In genomic region chr6:97488821-97489220, GRCm38 (mm10) we compare ENCODE assay signal across 8 mouse cellular contexts.
A peak's percentile ranks its signal among the peaks of the same experiment; 100 is the strongest.
DNase-seq lines count a peak whose midpoint lies in the region; ATAC-seq and TF ChIP-seq lines count a peak whose summit lies in the region.

No protein-coding gene starts in this region.

- H3K9ac ChIP-seq in embryonic facial prominence, embryonic 11.5 days (replicated peaks; ENCODE audit: low read length), result no peak overlapping the region
- H3K9ac ChIP-seq in midbrain, embryonic 15.5 days, result no peak overlapping the region
- H3K9ac ChIP-seq in liver, postnatal 0 days (replicated peaks), result no peak overlapping the region

- intact Hi-C loops in heart, postnatal 25 days (cut with DNase I), result loop anchor here (5.0 kb wide), 1 partner anchor 67 kb away; no protein-coding TSS in a partner anchor

- no peak for TF ChIP-seq EP300 in liver, postnatal 0 days (IDR thresholded peaks at IDR 0.05; ENCODE audit: low read depth)

- H3K9me3 ChIP-seq in embryonic facial prominence, embryonic 11.5 days (replicated peaks; ENCODE audit: control insufficient read depth, low read length), result no peaks in the 10 kb centered on the region
- no peaks in the 10 kb centered on the region for H3K9me3 ChIP-seq in midbrain, embryonic 15.5 days
- no peaks in the 10 kb centered on the region for H3K9me3 ChIP-seq in liver, postnatal 0 days (ENCODE audit: low read length)

- no peaks in the 10 kb centered on the region for H3K36me3 ChIP-seq in embryonic facial prominence, embryonic 11.5 days (replicated peaks; ENCODE audit: control insufficient read depth, insufficient read depth, low read depth, low read length)
- no peaks in the 10 kb centered on the region for H3K36me3 ChIP-seq in midbrain, embryonic 15.5 days (replicated peaks)
- H3K36me3 ChIP-seq in liver, postnatal 0 days (replicated peaks; ENCODE audit: insufficient read depth, low read length), result no peaks in the 10 kb centered on the region

- peak overlapping the region; percentile 21; the same call in 1 of the 2 replicates for H3K4me2 ChIP-seq in embryonic facial prominence, embryonic 11.5 days (ENCODE audit: low read depth, low read length)
- H3K4me2 ChIP-seq in midbrain, embryonic 15.5 days, result peak overlapping the region; percentile 95
- H3K4me2 ChIP-seq in liver, postnatal 0 days (ENCODE audit: low read depth, low read length), result no peak overlapping the region

- no peak for ATAC-seq in embryonic facial prominence, embryonic 11.5 days (replicated peaks; ENCODE audit: insufficient number of reproducible peaks, low FRiP score, low TSS enrichment, low read depth)
- ATAC-seq in midbrain, embryonic 15.5 days (replicated peaks), result no peak
- ATAC-seq in erythroid progenitor cell, adult 5-6 weeks (replicated peaks; ENCODE audit: low FRiP score, poor library complexity, severe bottlenecking), result no peak
- ATAC-seq in liver, postnatal 0 days, result no peak

- TF ChIP-seq CTCF in liver, postnatal 0 days (IDR thresholded peaks at IDR 0.05; ENCODE audit: low read depth), result no peak

- no peaks in the 10 kb centered on the region; the same call in 1 of the 2 replicates for H3K27me3 ChIP-seq in embryonic facial prominence, embryonic 11.5 days (ENCODE audit: control insufficient read depth, insufficient read depth, low read length)
- H3K27me3 ChIP-seq in midbrain, embryonic 15.5 days (replicated peaks), result 0 out of 2 replicates have a peak, but pooled peaks cover 3% of the 10 kb centered on the region
- H3K27me3 ChIP-seq in liver, postnatal 0 days (ENCODE audit: insufficient read depth, low read length), result peaks cover 23% of the 10 kb centered on the region

- WGBS in embryonic facial prominence, embryonic 11.5 days, result 25% methylated on average over 7 of the region's 7 CpGs
- WGBS in midbrain, embryonic 15.5 days, result 26% methylated on average over 7 of the region's 7 CpGs
- 32% methylated on average over 7 of the region's 7 CpGs for WGBS in liver, postnatal 0 days (ENCODE audit: insufficient replicate concordance)

- peaks cover 3% of the 10 kb centered on the region for H3K4me1 ChIP-seq in embryonic facial prominence, embryonic 11.5 days (ENCODE audit: control insufficient read depth, insufficient read depth, low read length)
- peaks cover 25% of the 10 kb centered on the region for H3K4me1 ChIP-seq in midbrain, embryonic 15.5 days
- peaks cover 9% of the 10 kb centered on the region; the same call in 1 of the 2 replicates for H3K4me1 ChIP-seq in liver, postnatal 0 days (ENCODE audit: insufficient read depth)

- H3K4me3 ChIP-seq in embryonic facial prominence, embryonic 11.5 days (ENCODE audit: low read depth, low read length), result no peak overlapping the region
- H3K4me3 ChIP-seq in midbrain, embryonic 15.5 days, result 0 out of 2 replicates have a peak overlapping the region, but pooled peaks have one; percentile 47
- no peak overlapping the region for H3K4me3 ChIP-seq in liver, postnatal 0 days (ENCODE audit: low read depth, low read length)

- H3K27ac ChIP-seq in embryonic facial prominence, embryonic 11.5 days (replicated peaks; ENCODE audit: low read depth, low read length), result no peak overlapping the region
- no peak overlapping the region for H3K27ac ChIP-seq in midbrain, embryonic 15.5 days
- no peak overlapping the region for H3K27ac ChIP-seq in liver, postnatal 0 days (ENCODE audit: low read depth)

- DNase-seq in layer of hippocampus, adult 11-12 months (ENCODE audit: low spot score), result peak; percentile 33
- DNase-seq in layer of hippocampus, adult 9-10 months (ENCODE audit: low spot score), result no peak
- peak; percentile 47 for DNase-seq in embryonic facial prominence, embryonic 11.5 days (ENCODE audit: low spot score)
- DNase-seq in heart, postnatal 25 days (ENCODE audit: low spot score), result peak; percentile 34
- no peak for DNase-seq in urinary bladder, adult 18-20 months (ENCODE audit: low spot score in 2 of 2)
- DNase-seq in liver, postnatal 0 days, result no peak

Comparison
In these comparisons a context has a peak if more than half of its experiments do, and no peak if none do; other contexts are left out.
1. DNase-seq: peak in layer of hippocampus, adult 11-12 months (single experiment), embryonic facial prominence, embryonic 11.5 days (single experiment) and heart, postnatal 25 days (single experiment); none in layer of hippocampus, adult 9-10 months (single experiment), urinary bladder, adult 18-20 months (0 of 2) and liver, postnatal 0 days (single experiment).